Mouse (Mus musculus) limb, embryonic 13.5 days (tissue): ENCODE results near the gene Cttn. TPM values are rescaled to one million over a fixed set of nuclear protein-coding genes. Genes with fewer than 3 reads are reported as not detected.

Source experiments
- ATAC-seq: fragments of 200-750 bp; cut with Nextera tagmentation; 2 replicates; pipeline ENCODE4 v1.8.0; 2017; ENCODE audit warnings: low read depth, moderate number of reproducible peaks, moderate TSS enrichment; ENCODE audit not compliant: low FRiP score
- H3K27ac ChIP-seq: fragments of 300-500 bp; sonication (generic); 2 replicates; pipeline ENCODE4 v1.5.1; 2015; ENCODE audit warnings: inconsistent platforms, mild to moderate bottlenecking, moderate library complexity
- H3K27me3 ChIP-seq: fragments of 300-500 bp; sonication (generic); 2 replicates; pipeline ENCODE4 v1.6.1; 2015; ENCODE audit warnings: mild to moderate bottlenecking, inconsistent platforms
- H3K36me3 ChIP-seq: fragments of 300-500 bp; sonication (generic); 2 replicates; pipeline ENCODE4 v1.6.1; 2015; ENCODE audit warnings: inconsistent platforms, mild to moderate bottlenecking, moderate library complexity
- H3K4me1 ChIP-seq: fragments of 300-500 bp; sonication (generic); 2 replicates; pipeline ENCODE4 v1.6.1; 2015; ENCODE audit warnings: inconsistent platforms
- H3K4me2 ChIP-seq: fragments of 300-500 bp; sonication (generic); replicated peaks from 2 replicates; pipeline ENCODE4 v1.6.1; 2015; ENCODE audit warnings: inconsistent platforms, mild to moderate bottlenecking, moderate library complexity
- H3K4me3 ChIP-seq: fragments of 300-500 bp; sonication (generic); 2 replicates; pipeline ENCODE4 v1.5.1; 2015; ENCODE audit warnings: moderate library complexity, mild to moderate bottlenecking, inconsistent platforms
- H3K9ac ChIP-seq: fragments of 300-500 bp; sonication (generic); 2 replicates; pipeline ENCODE4 v1.6.1; 2015; ENCODE audit warnings: mild to moderate bottlenecking, inconsistent platforms
- H3K9me3 ChIP-seq: fragments of 300-500 bp; sonication (generic); 2 replicates; pipeline ENCODE4 v1.6.1; 2016; ENCODE audit warnings: inconsistent platforms
- WGBS: fragments of 180-500 bp; shearing (Covaris S2); methylation state at CpG from one replicate; pipeline ENCODE4 v1.1.7; 2015; 5-methylcytosine and 5-hydroxymethylcytosine counted together
- polyA plus RNA-seq: library from polyadenylated mRNA; unstranded; fragments of >200 nt; fragmentation: Nextera tagmentation; extraction: Ambion mirVana; gene quantifications from 2 replicates; pipeline ENCODE4 v1.2.1, GENCODE M21; 2015

Gene Cttn
- 184 and 192 TPM in 2 replicates for polyA plus RNA-seq

DNA sequence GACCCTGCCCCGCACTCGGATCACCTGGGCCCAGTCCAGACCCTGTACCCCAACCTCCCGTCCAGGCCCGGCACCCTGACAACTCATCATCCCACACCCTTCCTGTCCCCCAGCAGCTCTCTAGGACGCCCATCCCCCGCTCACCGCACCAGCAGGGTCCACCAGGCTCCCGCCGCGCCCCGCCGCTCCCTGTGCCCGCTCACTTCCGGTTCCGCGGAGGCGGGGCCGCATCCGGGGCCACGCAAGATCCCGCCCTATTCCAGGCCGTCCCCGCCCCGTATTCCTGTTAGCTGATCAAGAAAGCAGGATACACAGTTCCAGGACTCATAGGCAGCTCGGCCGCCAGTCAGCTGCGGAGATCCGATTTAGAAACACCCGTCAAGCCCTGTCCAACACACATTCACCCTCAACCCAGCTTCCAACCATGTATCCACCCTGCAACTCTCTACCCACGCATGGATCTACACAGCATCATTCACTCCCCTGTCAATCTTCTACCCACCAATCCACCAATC, at the start of gene Cttn:
Gene Cttn, minus strand, starts transcription at position 465 of the 515 bp plus-strand sequence.
- no peaks in the 10 kb centered on the region for H3K9me3 ChIP-seq
- peak within 1 kb of the TSS; percentile 80 for H3K4me2 ChIP-seq
- H3K4me1 ChIP-seq = peaks cover 15% of the 10 kb centered on the region
- H3K9ac ChIP-seq = peak within 1 kb of the TSS; percentile 95
- peak; percentile 93 for ATAC-seq
- peaks cover 9% of the 10 kb centered on the region for H3K36me3 ChIP-seq
- H3K27ac ChIP-seq = peak within 1 kb of the TSS; percentile 77; the same call in 1 of the 2 replicates
- no peaks in the 10 kb centered on the region for H3K27me3 ChIP-seq
- under 1% methylated on average over 30 of the region's 30 CpGs for WGBS
- H3K4me3 ChIP-seq = peak within 1 kb of the TSS; percentile 95

DNA sequence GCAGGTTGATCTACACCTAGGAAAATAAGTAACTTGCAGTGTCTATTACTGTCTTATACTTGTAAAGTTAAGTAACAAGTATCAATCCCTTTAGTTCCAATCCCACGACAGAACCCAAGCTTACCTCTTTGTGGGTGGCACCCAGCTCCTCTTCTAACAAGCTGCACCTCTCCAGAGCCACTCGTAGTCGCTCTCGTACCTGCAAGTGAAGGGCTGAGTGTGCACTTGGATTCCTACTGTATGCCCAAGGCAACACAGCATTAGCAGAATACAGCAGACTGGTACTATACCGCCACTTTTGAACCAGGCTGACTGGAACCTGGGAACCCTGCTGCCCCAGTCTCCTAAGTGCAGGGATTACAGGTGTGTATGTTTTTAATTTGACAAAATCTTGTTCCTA, 49.0 kb upstream of the Cttn start:
- Histone ChIP-seq H3K27ac (no peak overlapping the region), H3K4me3 (no peak overlapping the region), H3K4me2 (no peak overlapping the region), H3K9me3 (no peaks in the 10 kb centered on the region), H3K4me1 (no peaks in the 10 kb centered on the region), H3K9ac (no peak overlapping the region), H3K36me3 (peaks cover 58% of the 10 kb centered on the region), H3K27me3 (no peaks in the 10 kb centered on the region)
- ATAC-seq = no peak
- WGBS = 92% methylated on average over 5 of the region's 5 CpGs

GRCm38 (mm10) chr7:144516711-144517110, 45.9 kb upstream of the Cttn start:
- peaks cover 89% of the 10 kb centered on the region for H3K36me3 ChIP-seq
- H3K9me3 ChIP-seq = no peaks in the 10 kb centered on the region
- no peaks in the 10 kb centered on the region for H3K27me3 ChIP-seq
- H3K4me1 ChIP-seq = no peaks in the 10 kb centered on the region
- WGBS = 91% methylated on average over 5 of the region's 5 CpGs
- H3K4me2 ChIP-seq = no peak overlapping the region
- H3K4me3 ChIP-seq = no peak overlapping the region
- ATAC-seq = no peak
- no peak overlapping the region for H3K9ac ChIP-seq
- no peak overlapping the region for H3K27ac ChIP-seq

- no peaks in the 10 kb centered on the region for H3K27me3 ChIP-seq
- H3K9ac ChIP-seq = no peak overlapping the region
- no peak overlapping the region for H3K4me3 ChIP-seq
- peaks cover 98% of the 10 kb centered on the region for H3K36me3 ChIP-seq
- WGBS = 94% methylated on average over 4 of the region's 4 CpGs
- no peaks in the 10 kb centered on the region for H3K9me3 ChIP-seq
- H3K27ac ChIP-seq = no peak overlapping the region
- ATAC-seq = no peak
- H3K4me1 ChIP-seq = no peaks in the 10 kb centered on the region
- no peak overlapping the region for H3K4me2 ChIP-seq
Observed at GRCm38 (mm10) chr7:144509090-144509489, 38.3 kb upstream of the Cttn start.

DNA sequence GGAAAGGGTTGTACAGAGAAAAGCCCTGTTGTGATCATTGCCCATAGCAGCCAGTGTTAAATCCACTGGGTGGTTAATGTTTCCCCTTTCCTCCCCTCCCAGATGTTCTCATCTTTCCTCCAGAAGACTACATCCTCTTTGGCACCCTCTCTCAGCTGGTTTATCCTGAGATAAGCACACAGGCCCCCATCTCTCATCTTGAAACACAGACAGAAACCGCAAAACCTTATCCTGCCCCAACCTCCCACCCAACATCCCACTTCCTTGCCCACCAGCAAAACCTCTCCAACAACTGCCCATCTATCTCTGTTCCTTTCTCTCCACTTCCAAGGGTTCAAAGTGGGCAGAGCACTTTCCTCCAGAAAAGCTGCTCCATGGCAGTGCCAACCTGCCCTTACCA, 36.0 kb upstream of the Cttn start:
- H3K27ac ChIP-seq = no peak overlapping the region
- H3K4me2 ChIP-seq = no peak overlapping the region
- H3K4me1 ChIP-seq = no peaks in the 10 kb centered on the region
- peaks cover 98% of the 10 kb centered on the region for H3K36me3 ChIP-seq
- no peak overlapping the region for H3K4me3 ChIP-seq
- WGBS = 100% methylated on average over 1 of the region's 1 CpGs
- no peaks in the 10 kb centered on the region for H3K9me3 ChIP-seq
- ATAC-seq = no peak
- H3K27me3 ChIP-seq = no peaks in the 10 kb centered on the region
- no peak overlapping the region for H3K9ac ChIP-seq

- no peak overlapping the region for H3K9ac ChIP-seq
- peaks cover 96% of the 10 kb centered on the region for H3K36me3 ChIP-seq
- H3K27ac ChIP-seq = no peak overlapping the region
- no peaks in the 10 kb centered on the region for H3K9me3 ChIP-seq
- no peak for ATAC-seq
- no peaks in the 10 kb centered on the region for H3K4me1 ChIP-seq
- WGBS = 90% methylated on average over 4 of the region's 4 CpGs
- H3K4me3 ChIP-seq = no peak overlapping the region
- no peak overlapping the region for H3K4me2 ChIP-seq
- no peaks in the 10 kb centered on the region for H3K27me3 ChIP-seq
Observed at GRCm38 (mm10) chr7:144503959-144504358, 33.1 kb upstream of the Cttn start.

DNA sequence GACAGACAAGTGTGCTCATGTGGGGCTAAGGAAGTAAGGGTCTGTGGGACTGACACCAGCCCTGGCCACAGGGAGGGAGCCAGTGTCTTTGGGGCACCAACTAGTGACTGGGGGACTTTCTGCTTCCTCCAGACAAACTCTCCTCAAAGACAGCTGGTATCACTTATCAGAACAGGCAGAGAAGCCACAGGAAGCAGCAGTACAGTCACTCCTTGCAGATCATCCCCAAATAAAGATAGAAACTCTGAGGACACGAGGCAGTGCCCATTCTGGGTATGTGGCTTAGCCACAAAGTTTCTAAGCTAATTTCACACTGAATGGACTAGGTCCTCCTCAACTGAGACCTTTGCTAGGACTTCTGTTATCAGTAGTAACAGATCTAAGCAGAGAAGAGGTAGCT, 22.1 kb upstream of the Cttn start:
- H3K36me3 ChIP-seq = peaks cover 94% of the 10 kb centered on the region
- no peak for ATAC-seq
- 70% methylated on average over 1 of the region's 1 CpGs for WGBS

GRCm38 (mm10) chr7:144490201-144490873, 19.5 kb upstream of the Cttn start:
- ATAC-seq = no peak
- no peaks in the 10 kb centered on the region for H3K27me3 ChIP-seq
- H3K4me1 ChIP-seq = no peaks in the 10 kb centered on the region
- no peak overlapping the region for H3K27ac ChIP-seq
- no peak overlapping the region for H3K4me3 ChIP-seq
- no peak overlapping the region for H3K9ac ChIP-seq
- peaks cover 91% of the 10 kb centered on the region for H3K36me3 ChIP-seq
- no peak overlapping the region for H3K4me2 ChIP-seq
- 91% methylated on average over 8 of the region's 8 CpGs for WGBS
- H3K9me3 ChIP-seq = no peaks in the 10 kb centered on the region

More for the DNA sequence above, 22.1 kb upstream of the Cttn start:
- Histone ChIP-seq H3K4me3 (no peak overlapping the region), H3K4me2 (no peak overlapping the region), H3K27me3 (no peaks in the 10 kb centered on the region), H3K9ac (no peak overlapping the region), H3K27ac (no peak overlapping the region), H3K9me3 (no peaks in the 10 kb centered on the region), H3K4me1 (no peaks in the 10 kb centered on the region)

DNA sequence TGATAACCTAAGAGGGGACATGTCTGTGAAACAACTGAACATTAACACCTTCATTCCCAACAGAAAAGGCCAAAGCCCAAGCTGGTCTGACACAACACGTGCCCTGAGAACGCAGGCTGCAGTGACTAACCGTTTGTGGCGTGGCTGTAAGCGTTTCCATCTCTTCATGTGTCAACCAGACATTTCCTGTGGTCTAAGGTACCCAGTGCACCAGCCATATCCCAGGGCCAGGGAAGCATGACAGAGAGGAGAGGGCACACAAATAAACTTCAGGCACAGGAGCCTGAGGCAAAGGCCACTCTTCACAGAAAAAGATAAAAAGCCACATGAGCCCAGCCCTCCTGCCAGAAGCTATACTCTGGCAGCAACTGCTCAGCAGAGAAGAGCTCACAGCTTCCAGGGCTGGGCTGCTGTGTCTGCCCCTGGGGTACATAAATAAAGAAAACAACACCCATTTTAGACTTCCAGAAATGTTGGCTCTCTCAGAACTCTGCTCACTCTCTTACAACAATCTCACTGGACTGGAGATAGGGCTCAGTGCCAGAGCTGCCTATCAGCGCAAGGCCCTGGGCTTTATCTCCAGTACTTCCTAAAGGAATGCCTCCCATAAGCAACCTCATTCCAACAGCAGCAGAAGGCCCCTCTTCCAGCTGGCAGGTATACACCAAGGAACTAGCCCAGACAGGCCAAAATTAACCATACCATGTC, 18.4 kb upstream of the Cttn start:
- no peaks in the 10 kb centered on the region for H3K9me3 ChIP-seq
- 86% methylated on average over 6 of the region's 6 CpGs for WGBS
- H3K9ac ChIP-seq = no peak overlapping the region
- no peak overlapping the region for H3K4me2 ChIP-seq
- ATAC-seq = no peak
- H3K36me3 ChIP-seq = peaks cover 91% of the 10 kb centered on the region
- H3K4me3 ChIP-seq = no peak overlapping the region
- no peak overlapping the region for H3K27ac ChIP-seq
- H3K27me3 ChIP-seq = no peaks in the 10 kb centered on the region
- H3K4me1 ChIP-seq = no peaks in the 10 kb centered on the region

GRCm38 (mm10) chr7:144480314-144480713, 9.5 kb upstream of the Cttn start:
- no peaks in the 10 kb centered on the region for H3K9me3 ChIP-seq
- no peak for ATAC-seq
- H3K9ac ChIP-seq = no peak overlapping the region
- no peak overlapping the region for H3K4me3 ChIP-seq
- no peak overlapping the region for H3K27ac ChIP-seq
- peaks cover 90% of the 10 kb centered on the region for H3K36me3 ChIP-seq
- no peaks in the 10 kb centered on the region for H3K4me1 ChIP-seq
- no peak overlapping the region for H3K4me2 ChIP-seq
- no peaks in the 10 kb centered on the region for H3K27me3 ChIP-seq

GRCm38 (mm10) chr7:144479569-144479968, 8.8 kb upstream of the Cttn start:
- Histone ChIP-seq H3K27ac (no peak overlapping the region), H3K9me3 (no peaks in the 10 kb centered on the region), H3K27me3 (no peaks in the 10 kb centered on the region), H3K4me1 (no peaks in the 10 kb centered on the region), H3K4me3 (no peak overlapping the region), H3K4me2 (no peak overlapping the region), H3K9ac (no peak overlapping the region), H3K36me3 (peaks cover 86% of the 10 kb centered on the region)
- ATAC-seq = no peak
- WGBS = 95% methylated on average over 1 of the region's 1 CpGs

- no peak for ATAC-seq
- no peak overlapping the region for H3K9ac ChIP-seq
- 87% methylated on average over 3 of the region's 3 CpGs for WGBS
- H3K36me3 ChIP-seq = peaks cover 48% of the 10 kb centered on the region
- H3K27me3 ChIP-seq = no peaks in the 10 kb centered on the region
- no peak overlapping the region for H3K27ac ChIP-seq
- H3K4me1 ChIP-seq = no peaks in the 10 kb centered on the region
- H3K4me2 ChIP-seq = no peak overlapping the region
- H3K9me3 ChIP-seq = no peaks in the 10 kb centered on the region
- no peak overlapping the region for H3K4me3 ChIP-seq
Observed at GRCm38 (mm10) chr7:144475741-144476140, 4.9 kb upstream of the Cttn start.
